Mouse (Mus musculus) stomach, embryonic 16.5 days (tissue): ENCODE data around the gene Ttc36. TPM values are rescaled to one million over a fixed set of nuclear protein-coding genes. Genes with fewer than 3 reads are reported as not detected.

Experiments
- ATAC-seq: fragments of 200-750 bp; cut with Nextera tagmentation; 2 replicates; pipeline ENCODE4 v1.8.0; 2017; ENCODE audit warnings: moderate number of reproducible peaks, moderate TSS enrichment; ENCODE audit not compliant: insufficient read depth, low FRiP score
- H3K27ac ChIP-seq: fragments of 300-500 bp; sonication (generic); 2 replicates; pipeline ENCODE4 v1.5.1; 2014; ENCODE audit warnings: low read length
- H3K27me3 ChIP-seq: fragments of 300-500 bp; sonication (generic); 2 replicates; pipeline ENCODE4 v1.6.1; 2014; ENCODE audit warnings: low read length, control low read depth, mixed read lengths; ENCODE audit not compliant: control insufficient read depth, insufficient read depth
- H3K36me3 ChIP-seq: fragments of 300-500 bp; sonication (generic); 2 replicates; pipeline ENCODE4 v1.6.1; 2014; ENCODE audit warnings: low read length; ENCODE audit not compliant: control insufficient read depth, insufficient read depth
- H3K4me1 ChIP-seq: fragments of 300-500 bp; sonication (generic); 2 replicates; pipeline ENCODE4 v1.6.1; 2014; ENCODE audit warnings: low read length, control low read depth, mixed read lengths; ENCODE audit not compliant: control insufficient read depth, insufficient read depth
- H3K4me2 ChIP-seq: fragments of 300-500 bp; sonication (generic); 2 replicates; pipeline ENCODE4 v1.6.1; 2014; ENCODE audit warnings: low read depth, low read length, mixed read lengths
- H3K4me3 ChIP-seq: fragments of 300-500 bp; sonication (generic); replicated peaks from 2 replicates; pipeline ENCODE4 v1.5.1; 2014; ENCODE audit warnings: mild to moderate bottlenecking, low read length
- H3K9ac ChIP-seq: fragments of 300-500 bp; sonication (generic); 2 replicates; pipeline ENCODE4 v1.6.1; 2014; ENCODE audit warnings: low read length
- H3K9me3 ChIP-seq: fragments of 300-500 bp; sonication (generic); replicated peaks from 2 replicates; pipeline ENCODE4 v1.6.1; 2016; ENCODE audit warnings: low read length, control low read depth; ENCODE audit not compliant: control insufficient read depth
- WGBS: fragments of 180-500 bp; shearing (Covaris S2); extraction: QIAGEN DNeasy Blood & Tissue Kit; methylation state at CpG from one replicate; pipeline ENCODE4 v1.1.7; 2014; 5-methylcytosine and 5-hydroxymethylcytosine counted together
- polyA plus RNA-seq: library from polyadenylated mRNA; unstranded; fragments of >200 nt; fragmentation: Nextera tagmentation; extraction: Ambion mirVana; gene quantifications from 2 replicates; pipeline ENCODE4 v1.2.1, GENCODE M21; 2015

The Ttc36 gene
- polyA plus RNA-seq, 1 experiment from 2014 or later, result 8.3 TPM

- no peaks in the 10 kb centered on the region for H3K9me3 ChIP-seq
- no peak overlapping the region for H3K4me2 ChIP-seq
- 66% methylated on average over 2 of the region's 2 CpGs for WGBS
- H3K4me3 ChIP-seq, result no peak overlapping the region
- no peak overlapping the region for H3K9ac ChIP-seq
- H3K27me3 ChIP-seq, result no peaks in the 10 kb centered on the region
- no peak for ATAC-seq
- peaks cover 17% of the 10 kb centered on the region for H3K4me1 ChIP-seq
- H3K36me3 ChIP-seq, result no peaks in the 10 kb centered on the region
- H3K27ac ChIP-seq, result no peak overlapping the region
Measured at GRCm38 (mm10) chr9:44760873-44761272, 42.0 kb downstream of the Ttc36 start.

Other genes starting within 250 kb of the Ttc36 start
- gene Cxcr5, start 241.2 kb downstream of the Ttc36 start, polyA plus RNA-seq, result 0.34 and 0.49 TPM in 2 replicates
- gene Ddx6, start 198.2 kb downstream of the Ttc36 start, polyA plus RNA-seq, result 10.6 and 11.5 TPM in 2 replicates
- not detected in 2 replicates for gene Treh, start 129.8 kb downstream of the Ttc36 start, polyA plus RNA-seq
- gene Phldb1, start 67.9 kb downstream of the Ttc36 start, polyA plus RNA-seq, result 22.4 and 24.5 TPM in 2 replicates
- 212 and 218 TPM in 2 replicates for gene Arcn1, start 35.2 kb downstream of the Ttc36 start, polyA plus RNA-seq
- 76.3 and 77.3 TPM in 2 replicates for gene Ift46, start 35.2 kb downstream of the Ttc36 start, polyA plus RNA-seq
- gene Tmem25, start 3.8 kb downstream of the Ttc36 start, polyA plus RNA-seq, result 3.6 and 4.5 TPM in 2 replicates
- gene Kmt2a, start 78.2 kb upstream of the Ttc36 start, polyA plus RNA-seq, result 7.1 and 8.8 TPM in 2 replicates
- gene Atp5l, start 117.7 kb upstream of the Ttc36 start, polyA plus RNA-seq, result 660 and 783 TPM in 2 replicates
- gene Ube4a, start 162.5 kb upstream of the Ttc36 start, polyA plus RNA-seq, result 24.8 and 27.5 TPM in 2 replicates
- 0.75 and 0.76 TPM in 2 replicates for gene Cd3g, start 177.4 kb upstream of the Ttc36 start, polyA plus RNA-seq
- 0.19 TPM in 1 of 2 replicates, not detected in the other for gene Cd3d, start 178.7 kb upstream of the Ttc36 start, polyA plus RNA-seq
- 0.95 and 1.6 TPM in 2 replicates for gene Cd3e, start 206.6 kb upstream of the Ttc36 start, polyA plus RNA-seq
- 46.2 and 59.3 TPM in 2 replicates for gene Mpzl2, start 236.7 kb upstream of the Ttc36 start, polyA plus RNA-seq